Mouse (Mus musculus): ENCODE measurements around the gene Ssc4d. TPM values are rescaled to one million over a fixed set of nuclear protein-coding genes. Genes with fewer than 3 reads are reported as not detected.

The Ssc4d gene
- polyA plus RNA-seq, 1 experiment from 2014 or later = 1.4 TPM

DNA sequence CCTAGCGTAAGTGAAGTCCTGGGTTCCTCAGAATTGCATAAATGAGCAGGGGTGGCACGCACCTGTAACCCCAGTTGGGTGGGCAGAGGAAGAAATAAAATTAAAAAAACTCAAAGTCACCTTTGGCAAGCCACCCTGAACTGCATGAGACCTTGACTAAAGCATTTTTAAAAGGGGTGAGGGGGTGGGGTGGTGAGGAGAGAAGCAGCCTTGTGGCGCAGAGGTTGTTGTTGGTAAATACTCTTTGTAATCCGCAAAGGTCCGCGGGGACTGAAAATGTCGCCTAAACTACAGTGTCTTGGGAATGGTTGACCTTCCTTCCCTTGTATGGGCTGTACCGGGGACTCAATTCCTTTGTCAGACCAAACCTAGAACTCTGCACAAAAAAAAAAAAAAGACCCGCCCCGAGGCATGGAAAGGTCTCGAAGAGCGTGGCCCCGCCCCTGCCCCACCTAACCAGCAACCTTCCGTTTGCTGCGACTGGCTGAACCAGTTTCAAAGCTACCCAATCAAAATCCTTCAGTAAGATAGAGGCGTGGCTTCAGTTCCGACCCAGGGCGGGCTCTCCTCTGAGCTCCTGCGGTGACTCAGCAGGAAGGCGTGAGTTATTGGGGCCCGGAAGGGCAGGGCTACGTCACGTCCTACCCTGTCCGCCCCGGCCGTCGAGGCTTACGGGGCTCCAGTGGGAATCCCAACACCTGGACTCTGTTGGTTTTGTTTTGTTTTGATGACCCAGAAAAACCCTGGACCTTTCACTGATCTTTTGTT, 16.9 kb downstream of the Ssc4d start:
- DNase-seq (peak; percentile 96), ATAC-seq (ENCODE audit: low FRiP score, low TSS enrichment) (peak; percentile 84)
- Histone ChIP-seq H3K4me3 (replicated peaks; ENCODE audit: low read depth, low read length) (peak overlapping the region; percentile 29), H3K9me3 (ENCODE audit: control insufficient read depth, low read length) (no peaks in the 10 kb centered on the region), H3K27ac (replicated peaks; ENCODE audit: low read depth, low read length) (peak overlapping the region; percentile 85), H3K27me3 (ENCODE audit: control insufficient read depth, insufficient read depth, low read length) (no peaks in the 10 kb centered on the region), H3K4me1 (ENCODE audit: control insufficient read depth, insufficient read depth, low read length) (peaks cover 10% of the 10 kb centered on the region), H3K36me3 (ENCODE audit: control insufficient read depth, insufficient read depth, low read length) (no peaks in the 10 kb centered on the region), H3K9ac (replicated peaks; ENCODE audit: low read length) (peak overlapping the region; percentile 30; the same call in 1 of the 2 replicates), H3K4me2 (ENCODE audit: low read length) (peak overlapping the region; percentile 53)
- 8% methylated on average over 28 of the region's 28 CpGs for WGBS

DNA sequence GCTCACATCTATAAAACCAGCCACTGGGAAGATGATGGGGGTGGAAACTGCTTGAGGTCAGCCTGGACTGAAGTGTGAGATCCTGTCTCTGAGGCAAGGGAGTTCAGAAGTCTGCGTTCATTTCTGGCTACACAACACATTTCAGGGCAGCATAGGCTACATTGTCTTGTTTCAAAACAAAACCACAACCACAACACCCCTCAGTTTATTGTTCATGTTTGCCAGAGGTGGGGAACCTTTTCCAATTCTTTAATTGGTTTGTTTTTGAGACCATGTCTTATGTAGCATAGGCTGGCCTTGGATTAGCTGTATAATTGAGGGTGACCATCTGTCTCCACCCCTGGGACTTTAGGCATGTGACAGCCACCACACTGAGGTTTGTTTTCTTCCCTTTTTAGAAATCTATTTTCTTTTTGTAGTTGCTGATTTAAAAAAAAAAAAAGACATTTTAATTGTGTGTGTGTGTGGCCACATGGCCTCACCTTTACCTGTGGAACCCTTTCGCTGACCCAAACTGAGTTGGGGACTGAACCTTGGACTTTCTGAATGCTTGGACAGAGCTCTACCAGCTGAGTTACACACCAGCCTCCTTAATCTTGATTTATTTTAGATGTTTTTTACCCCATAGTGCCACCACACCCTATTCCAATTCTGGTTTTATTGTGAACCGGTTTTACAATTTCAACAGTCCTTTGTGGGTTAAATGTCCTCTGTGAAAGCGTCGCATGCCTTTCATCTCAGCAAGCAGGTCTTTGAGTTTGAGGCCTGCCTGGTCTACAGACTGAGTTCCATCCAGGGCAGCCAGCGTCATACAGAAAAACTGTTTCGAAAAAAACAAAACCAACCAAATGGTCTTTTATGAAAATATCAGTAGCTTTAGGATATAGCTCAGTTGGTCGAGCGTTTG, 17.8 kb downstream of the Ssc4d start:
- Histone ChIP-seq H3K27ac (replicated peaks; ENCODE audit: low read depth, low read length) (peak overlapping the region; percentile 85), H3K4me3 (replicated peaks; ENCODE audit: low read depth, low read length) (peak overlapping the region; percentile 29; the same call in 1 of the 2 replicates), H3K9me3 (ENCODE audit: control insufficient read depth, low read length) (no peaks in the 10 kb centered on the region), H3K4me1 (ENCODE audit: control insufficient read depth, insufficient read depth, low read length) (peaks cover 7% of the 10 kb centered on the region), H3K27me3 (ENCODE audit: control insufficient read depth, insufficient read depth, low read length) (no peaks in the 10 kb centered on the region), H3K36me3 (ENCODE audit: control insufficient read depth, insufficient read depth, low read length) (no peaks in the 10 kb centered on the region), H3K4me2 (ENCODE audit: low read length) (peak overlapping the region; percentile 53), H3K9ac (replicated peaks; ENCODE audit: low read length) (no peak overlapping the region; the same call in 1 of the 2 replicates)
- DNase-seq = no peak
- ATAC-seq (ENCODE audit: low FRiP score, low TSS enrichment) = no peak
- WGBS = 83% methylated on average over 9 of the region's 9 CpGs

DNA sequence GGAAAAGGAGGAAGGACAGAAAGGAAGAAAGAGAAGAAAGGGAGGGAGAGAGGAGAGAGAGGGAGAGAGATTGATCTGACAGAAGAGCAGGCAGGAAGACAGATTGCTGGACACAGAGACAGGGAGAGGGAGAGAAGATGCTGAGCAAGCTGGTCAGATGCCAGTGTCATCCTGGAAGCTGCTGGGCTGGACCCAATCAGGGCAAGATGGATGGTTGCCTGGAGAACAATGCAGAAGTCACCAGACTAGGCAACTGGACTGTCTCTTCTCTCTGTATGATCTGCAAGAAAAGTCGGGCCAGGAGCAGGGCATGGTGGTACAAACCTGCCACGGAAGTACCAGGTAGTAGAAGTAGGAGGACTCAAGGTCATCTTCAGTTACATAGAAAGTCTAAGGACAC, 21.5 kb downstream of the Ssc4d start:
- Histone ChIP-seq H3K27me3 (ENCODE audit: control insufficient read depth, insufficient read depth, low read length) (no peaks in the 10 kb centered on the region), H3K27ac (replicated peaks; ENCODE audit: low read depth, low read length) (no peak overlapping the region), H3K9ac (replicated peaks; ENCODE audit: low read length) (no peak overlapping the region), H3K9me3 (ENCODE audit: control insufficient read depth, low read length) (no peaks in the 10 kb centered on the region), H3K4me1 (ENCODE audit: control insufficient read depth, insufficient read depth, low read length) (peaks cover 5% of the 10 kb centered on the region), H3K4me3 (replicated peaks; ENCODE audit: low read depth, low read length) (no peak overlapping the region), H3K36me3 (ENCODE audit: control insufficient read depth, insufficient read depth, low read length) (no peaks in the 10 kb centered on the region), H3K4me2 (ENCODE audit: low read length) (no peak overlapping the region)
- ATAC-seq (ENCODE audit: low FRiP score, low TSS enrichment) = no peak
- 87% methylated on average over 2 of the region's 2 CpGs for WGBS
- no peak for DNase-seq

DNA sequence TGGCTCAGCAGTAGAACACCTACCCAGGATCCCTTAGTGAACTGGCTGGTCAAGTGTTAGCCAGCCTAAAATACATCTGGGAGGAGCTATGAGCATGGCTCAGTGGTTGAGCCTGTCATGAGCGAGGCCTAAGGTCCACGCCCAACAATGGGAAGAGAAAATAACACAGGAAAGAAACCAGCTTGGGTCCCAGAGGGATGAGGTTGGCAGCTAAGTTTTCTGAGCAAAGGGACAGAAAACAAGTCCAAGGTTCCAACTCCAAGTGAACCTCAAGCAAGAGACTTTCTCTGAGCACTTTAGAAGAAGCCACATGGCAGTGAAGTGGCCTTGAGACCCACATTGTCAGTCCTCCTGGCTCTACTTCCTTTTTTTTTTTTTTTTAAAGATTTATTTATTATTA, 22.7 kb downstream of the Ssc4d start:
- Histone ChIP-seq H3K9me3 (ENCODE audit: control insufficient read depth, low read length) (no peaks in the 10 kb centered on the region), H3K36me3 (ENCODE audit: control insufficient read depth, insufficient read depth, low read length) (no peaks in the 10 kb centered on the region), H3K9ac (replicated peaks; ENCODE audit: low read length) (no peak overlapping the region), H3K4me2 (ENCODE audit: low read length) (no peak overlapping the region), H3K4me1 (ENCODE audit: control insufficient read depth, insufficient read depth, low read length) (no peaks in the 10 kb centered on the region), H3K27me3 (ENCODE audit: control insufficient read depth, insufficient read depth, low read length) (no peaks in the 10 kb centered on the region), H3K4me3 (replicated peaks; ENCODE audit: low read depth, low read length) (no peak overlapping the region), H3K27ac (replicated peaks; ENCODE audit: low read depth, low read length) (no peak overlapping the region)
- 91% methylated on average over 2 of the region's 2 CpGs for WGBS
- DNase-seq (no peak), ATAC-seq (ENCODE audit: low FRiP score, low TSS enrichment) (no peak)

DNA sequence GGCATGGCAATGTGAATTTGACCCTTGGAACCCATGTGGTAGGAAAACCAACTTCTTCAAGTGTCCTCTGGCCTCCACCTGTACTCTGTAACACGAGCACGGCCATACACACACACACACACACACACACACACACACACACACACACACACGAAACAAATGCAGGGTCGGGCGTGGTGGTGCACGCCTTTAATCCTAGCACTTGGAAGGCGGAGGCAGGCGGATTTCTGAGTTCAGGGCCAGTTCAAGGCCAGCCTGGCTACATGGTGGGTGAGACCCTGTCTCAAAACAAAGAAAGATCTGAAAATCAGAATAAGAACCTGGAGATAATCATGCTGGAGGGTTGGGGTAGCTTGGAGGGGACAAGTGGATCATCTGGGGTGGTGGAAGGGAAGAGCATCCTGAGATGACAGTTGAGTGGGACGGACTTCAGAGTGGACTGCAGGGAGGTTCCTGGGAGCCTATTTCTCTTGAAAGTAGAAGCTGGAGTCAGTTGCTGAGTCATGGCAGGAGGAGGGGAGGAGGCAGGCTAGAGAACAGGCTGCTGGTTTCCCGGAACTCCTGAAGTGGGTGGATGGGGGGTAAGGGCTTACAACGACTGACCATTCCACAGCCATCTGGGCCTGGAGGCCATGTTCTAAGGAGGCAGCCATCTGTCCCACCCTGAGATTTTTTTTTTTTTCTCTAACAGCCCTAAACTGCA, 23.5 kb downstream of the Ssc4d start:
- Histone ChIP-seq H3K4me2 (ENCODE audit: low read length) (no peak overlapping the region), H3K4me3 (replicated peaks; ENCODE audit: low read depth, low read length) (no peak overlapping the region), H3K27ac (replicated peaks; ENCODE audit: low read depth, low read length) (no peak overlapping the region), H3K4me1 (ENCODE audit: control insufficient read depth, insufficient read depth, low read length) (no peaks in the 10 kb centered on the region), H3K9ac (replicated peaks; ENCODE audit: low read length) (no peak overlapping the region), H3K9me3 (ENCODE audit: control insufficient read depth, low read length) (no peaks in the 10 kb centered on the region), H3K36me3 (ENCODE audit: control insufficient read depth, insufficient read depth, low read length) (no peaks in the 10 kb centered on the region), H3K27me3 (ENCODE audit: control insufficient read depth, insufficient read depth, low read length) (no peaks in the 10 kb centered on the region)
- no peak for DNase-seq
- 88% methylated on average over 11 of the region's 11 CpGs for WGBS
- no peak for ATAC-seq (ENCODE audit: low FRiP score, low TSS enrichment)

DNA sequence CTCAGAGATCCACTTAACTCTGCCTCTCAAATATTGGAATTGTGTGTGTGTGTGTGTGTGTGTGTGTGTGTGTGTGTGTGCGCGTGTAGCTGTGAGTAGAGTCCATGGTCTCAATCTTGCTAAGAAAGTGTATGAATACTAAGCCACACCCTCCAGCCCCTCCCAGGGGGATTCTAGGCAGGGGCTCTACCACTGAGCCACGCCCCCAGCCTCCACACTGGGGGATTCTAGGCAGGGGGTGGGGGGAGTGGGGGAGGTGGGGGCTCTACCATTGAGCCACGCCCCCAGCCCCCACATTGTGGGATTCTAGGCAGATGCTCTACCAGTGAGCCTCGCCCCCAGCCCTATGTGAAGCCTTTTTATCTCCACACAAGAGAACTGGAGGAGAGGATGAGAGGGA, 27.7 kb downstream of the Ssc4d start:
- ATAC-seq (ENCODE audit: low FRiP score, low TSS enrichment) (no peak), DNase-seq (peak; percentile 18)
- Histone ChIP-seq H3K4me1 (ENCODE audit: control insufficient read depth, insufficient read depth, low read length) (no peaks in the 10 kb centered on the region), H3K27ac (replicated peaks; ENCODE audit: low read depth, low read length) (no peak overlapping the region), H3K4me2 (ENCODE audit: low read length) (no peak overlapping the region), H3K9me3 (ENCODE audit: control insufficient read depth, low read length) (no peaks in the 10 kb centered on the region), H3K27me3 (ENCODE audit: control insufficient read depth, insufficient read depth, low read length) (no peaks in the 10 kb centered on the region), H3K4me3 (replicated peaks; ENCODE audit: low read depth, low read length) (no peak overlapping the region), H3K36me3 (ENCODE audit: control insufficient read depth, insufficient read depth, low read length) (no peaks in the 10 kb centered on the region), H3K9ac (replicated peaks; ENCODE audit: low read length) (no peak overlapping the region)
- WGBS = 73% methylated on average over 5 of the region's 5 CpGs

DNA sequence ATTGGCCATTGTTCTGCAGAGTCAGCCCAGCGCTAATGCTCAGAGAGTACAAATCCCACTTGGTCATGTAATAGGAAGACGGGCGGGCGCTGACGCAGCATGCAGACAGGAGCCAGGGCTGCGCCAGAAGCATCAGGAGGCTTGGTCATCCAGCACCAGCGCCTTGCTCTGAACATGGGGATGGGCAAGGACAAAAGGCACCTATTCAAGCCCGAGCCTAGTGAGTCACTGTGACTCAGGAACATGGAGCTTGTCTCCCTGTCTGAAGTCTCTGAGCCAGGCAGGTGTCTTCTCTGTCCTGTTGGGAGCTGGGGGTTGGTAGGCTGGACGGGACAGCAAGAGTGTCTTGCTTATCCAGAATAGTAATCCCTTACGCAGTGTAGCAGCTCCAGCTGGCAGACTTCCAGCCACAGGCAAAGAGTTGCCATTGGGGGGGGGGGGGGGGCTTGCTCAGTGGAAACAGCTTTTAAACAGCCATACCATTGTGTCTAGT, 28.4 kb downstream of the Ssc4d start:
- peak; percentile 74 for DNase-seq
- H3K27me3 ChIP-seq (ENCODE audit: control insufficient read depth, insufficient read depth, low read length) = no peaks in the 10 kb centered on the region
- H3K4me3 ChIP-seq (replicated peaks; ENCODE audit: low read depth, low read length) = no peak overlapping the region
- H3K36me3 ChIP-seq (ENCODE audit: control insufficient read depth, insufficient read depth, low read length) = no peaks in the 10 kb centered on the region
- WGBS = 39% methylated on average over 10 of the region's 10 CpGs
- no peak overlapping the region for H3K9ac ChIP-seq (replicated peaks; ENCODE audit: low read length)
- no peaks in the 10 kb centered on the region for H3K9me3 ChIP-seq (ENCODE audit: control insufficient read depth, low read length)
- H3K27ac ChIP-seq (replicated peaks; ENCODE audit: low read depth, low read length) = peak overlapping the region; percentile 38; the same call in 1 of the 2 replicates
- H3K4me2 ChIP-seq (ENCODE audit: low read length) = peak overlapping the region; percentile 11
- no peaks in the 10 kb centered on the region for H3K4me1 ChIP-seq (ENCODE audit: control insufficient read depth, insufficient read depth, low read length)
- peak; percentile 50 for ATAC-seq (ENCODE audit: low FRiP score, low TSS enrichment)

DNA sequence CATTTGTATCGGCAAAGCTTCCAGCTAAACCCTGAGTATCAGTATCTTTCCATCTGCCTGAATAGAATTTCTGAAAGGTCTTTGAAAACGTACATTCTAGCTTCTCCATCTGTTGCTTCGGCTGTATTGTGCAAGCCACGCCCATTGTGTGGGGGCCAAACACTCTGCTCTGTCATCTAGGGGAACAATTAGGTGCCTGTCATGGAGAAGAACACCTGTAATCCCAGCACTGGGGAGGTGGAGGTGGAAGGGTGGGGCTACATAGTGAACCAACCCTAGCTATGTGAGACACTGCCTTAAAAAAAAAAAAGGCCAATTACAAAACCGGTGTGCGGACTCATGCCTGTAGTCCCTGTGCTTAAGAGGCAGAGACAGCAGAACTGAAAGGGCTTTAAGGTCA, 31.6 kb downstream of the Ssc4d start:
- H3K27ac ChIP-seq (replicated peaks; ENCODE audit: low read depth, low read length) = no peak overlapping the region
- H3K36me3 ChIP-seq (ENCODE audit: control insufficient read depth, insufficient read depth, low read length) = no peaks in the 10 kb centered on the region
- DNase-seq (no peak), ATAC-seq (ENCODE audit: low FRiP score, low TSS enrichment) (no peak)
- no peaks in the 10 kb centered on the region for H3K27me3 ChIP-seq (ENCODE audit: control insufficient read depth, insufficient read depth, low read length)
- no peak overlapping the region for H3K4me2 ChIP-seq (ENCODE audit: low read length)
- 74% methylated on average over 6 of the region's 6 CpGs for WGBS
- no peaks in the 10 kb centered on the region for H3K4me1 ChIP-seq (ENCODE audit: control insufficient read depth, insufficient read depth, low read length)
- no peaks in the 10 kb centered on the region for H3K9me3 ChIP-seq (ENCODE audit: control insufficient read depth, low read length)
- no peak overlapping the region for H3K4me3 ChIP-seq (replicated peaks; ENCODE audit: low read depth, low read length)
- no peak overlapping the region for H3K9ac ChIP-seq (replicated peaks; ENCODE audit: low read length)
